Mouse (Mus musculus) small intestine, adult 2 months (tissue): Measurements from ENCODE around the gene Ceacam9. TPM values are rescaled to one million over a fixed set of nuclear protein-coding genes. Genes with fewer than 3 reads are reported as not detected.
A peak's percentile ranks its signal among the peaks of the same experiment; 100 is the strongest.

Experiments used
- H3K27ac ChIP-seq: fragments of 200-500 bp; 2 replicates; pipeline ENCODE4 v1.5.1; 2012; ENCODE audit warnings: low read depth, low read length, control low read depth, inconsistent platforms; ENCODE audit not compliant: insufficient read depth
- H3K27me3 ChIP-seq: fragments of 200-500 bp; 2 replicates; pipeline ENCODE4 v1.6.1; 2012; ENCODE audit warnings: mild to moderate bottlenecking, moderate library complexity, low read length, inconsistent platforms; ENCODE audit not compliant: control insufficient read depth, insufficient read depth
- H3K36me3 ChIP-seq: fragments of 200-500 bp; 2 replicates; pipeline ENCODE4 v1.6.1; 2012; ENCODE audit warnings: mild to moderate bottlenecking, low read length, control low read depth, inconsistent platforms; ENCODE audit not compliant: control insufficient read depth, insufficient read depth
- H3K4me1 ChIP-seq: fragments of 200-500 bp; 2 replicates; pipeline ENCODE4 v1.6.1; 2012; ENCODE audit warnings: low read length, inconsistent platforms, mixed read lengths; ENCODE audit not compliant: control insufficient read depth, insufficient read depth, insufficient read length
- H3K4me3 ChIP-seq: fragments of 200-500 bp; 2 replicates; pipeline ENCODE4 v1.5.1; 2012; ENCODE audit warnings: low read depth, mild to moderate bottlenecking, control low read depth, inconsistent platforms, low read length, moderate library complexity
- CTCF ChIP-seq: fragments of 200-500 bp; IDR thresholded peaks from 2 replicates; pipeline ENCODE4 v1.5.1; 2012; ENCODE audit warnings: low read depth, mild to moderate bottlenecking, control low read depth, inconsistent platforms, low read length, moderate library complexity, mixed read lengths; ENCODE audit not compliant: insufficient replicate concordance, insufficient read length; ENCODE audit errors: extremely low read depth
- POLR2A ChIP-seq: fragments of 200-500 bp; IDR thresholded peaks from 2 replicates; pipeline ENCODE4 v1.6.1; 2012; ENCODE audit warnings: low read depth, mild to moderate bottlenecking, control low read depth, inconsistent platforms, low read length, moderate library complexity
- WGBS: fragments of 180-500 bp; shearing (Covaris S2); methylation state at CpG from one replicate; pipeline ENCODE4 v1.1.7; 2018; 5-methylcytosine and 5-hydroxymethylcytosine counted together
- polyA plus RNA-seq: library from polyadenylated mRNA; depleted of rRNA; stranded (reverse); fragments of >200 nt; gene quantifications from 2 replicates; pipeline ENCODE4 v1.2.3, GENCODE M21; 2012; rRNA removed

Gene Ceacam9
- polyA plus RNA-seq, 1 experiment = not detected

GRCm38 (mm10) chr7:16761005-16761481, 39.3 kb downstream of the Ceacam9 start:
- no peaks in the 10 kb centered on the region for H3K36me3 ChIP-seq
- H3K27ac ChIP-seq = peak overlapping the region; percentile 92
- 52% methylated on average over 10 of the region's 10 CpGs for WGBS
- H3K4me1 ChIP-seq = peaks cover 4% of the 10 kb centered on the region; the same call in 1 of the 2 replicates
- H3K4me3 ChIP-seq = no peak overlapping the region
- H3K27me3 ChIP-seq = no peaks in the 10 kb centered on the region
- TF ChIP-seq CTCF (no peak), POLR2A (no peak)

GRCm38 (mm10) chr7:16761630-16762029, 39.9 kb downstream of the Ceacam9 start:
- Histone ChIP-seq H3K27me3 (no peaks in the 10 kb centered on the region), H3K4me1 (peaks cover 4% of the 10 kb centered on the region; the same call in 1 of the 2 replicates), H3K36me3 (no peaks in the 10 kb centered on the region), H3K4me3 (no peak overlapping the region), H3K27ac (peak overlapping the region; percentile 64)
- WGBS = 71% methylated on average over 5 of the region's 5 CpGs
- TF ChIP-seq POLR2A = no peak
- TF ChIP-seq CTCF = no peak

- no peaks in the 10 kb centered on the region for H3K27me3 ChIP-seq
- H3K27ac ChIP-seq = no peak overlapping the region; the same call in 1 of the 2 replicates
- WGBS = 83% methylated on average over 7 of the region's 7 CpGs
- TF ChIP-seq CTCF = no peak
- no peak for TF ChIP-seq POLR2A
- no peaks in the 10 kb centered on the region for H3K36me3 ChIP-seq
- no peak overlapping the region for H3K4me3 ChIP-seq
- peaks cover 4% of the 10 kb centered on the region; the same call in 1 of the 2 replicates for H3K4me1 ChIP-seq
These were observed 41.9 kb downstream of the Ceacam9 start for GRCm38 (mm10) chr7:16763463-16764218.

GRCm38 (mm10) chr7:16766443-16766842, 44.7 kb downstream of the Ceacam9 start:
- H3K36me3 ChIP-seq = no peaks in the 10 kb centered on the region
- H3K4me3 ChIP-seq = no peak overlapping the region
- no peak for TF ChIP-seq POLR2A
- TF ChIP-seq CTCF = no peak
- H3K27me3 ChIP-seq = no peaks in the 10 kb centered on the region
- WGBS = 58% methylated on average over 2 of the region's 2 CpGs
- no peaks in the 10 kb centered on the region for H3K4me1 ChIP-seq
- no peak overlapping the region for H3K27ac ChIP-seq

Other genes starting within 250 kb of the Ceacam9 start
- gene Npas1, start 244.2 kb upstream of the Ceacam9 start, polyA plus RNA-seq = 0.05 TPM in 1 of 2 replicates, not detected in the other
- 3.6 and 11.6 TPM in 2 replicates for gene Arhgap35, start 106.9 kb upstream of the Ceacam9 start, polyA plus RNA-seq
- not detected in 2 replicates for gene Ceacam15, start 46.2 kb upstream of the Ceacam9 start, polyA plus RNA-seq
- gene Ap2s1, start 16.5 kb downstream of the Ceacam9 start, polyA plus RNA-seq = 276 and 540 TPM in 2 replicates
- gene Slc1a5, start 59.4 kb downstream of the Ceacam9 start, polyA plus RNA-seq = 37.8 and 43.5 TPM in 2 replicates
- 58.9 and 119 TPM in 2 replicates for gene Strn4, start 94.0 kb downstream of the Ceacam9 start, polyA plus RNA-seq
- 14.6 and 24.5 TPM in 2 replicates for gene Fkrp, start 94.8 kb downstream of the Ceacam9 start, polyA plus RNA-seq
- 22.9 and 44.0 TPM in 2 replicates for gene Prkd2, start 121.0 kb downstream of the Ceacam9 start, polyA plus RNA-seq
- 21.6 and 24.2 TPM in 2 replicates for gene Dact3, start 153.4 kb downstream of the Ceacam9 start, polyA plus RNA-seq
- 2.1 and 2.2 TPM in 2 replicates for gene Gng8, start 169.9 kb downstream of the Ceacam9 start, polyA plus RNA-seq
- gene Ptgir, start 184.6 kb downstream of the Ceacam9 start, polyA plus RNA-seq = 1.2 and 1.7 TPM in 2 replicates
- gene Calm3, start 202.2 kb downstream of the Ceacam9 start, polyA plus RNA-seq = 147 and 452 TPM in 2 replicates
- 1.2 and 1.4 TPM in 2 replicates for gene Pnmal2, start 222.8 kb downstream of the Ceacam9 start, polyA plus RNA-seq
- gene Pnmal1, start 237.8 kb downstream of the Ceacam9 start, polyA plus RNA-seq = 0.04 and 0.09 TPM in 2 replicates